Mouse (Mus musculus) spleen, adult 10 weeks (tissue): Measurements from ENCODE around the gene Fbxw14. TPM values are rescaled to one million over a fixed set of nuclear protein-coding genes. Genes with fewer than 3 reads are reported as not detected.

ENCODE experiments used
- polyA plus RNA-seq: library from polyadenylated mRNA; stranded (reverse); fragments of 350-450 nt; fragmentation: Illumina TruSeq; extraction: RNeasy Lipid Tissue Mini Kit (QIAGEN cat#74804); gene quantifications from one replicate; pipeline ENCODE4 v1.2.3, GENCODE M21; 2015; ENCODE audit warnings: low replicate concordance; ENCODE audit not compliant: insufficient read depth

The Fbxw14 gene
- not detected for polyA plus RNA-seq

GRCm38 (mm10) chr9:109287576-109287975 is at the start of gene Fbxw14:
Gene Fbxw14 (minus strand): TSS chr9:109287676.

GRCm38 (mm10) chr9:109234654-109235053 is 52.8 kb downstream of the Fbxw14 start, which contains the start of gene Fbxw20:
Gene Fbxw20 (minus strand): TSS chr9:109234754.

Other genes starting within 250 kb of the Fbxw14 start
- gene Shisa5, start 249.1 kb downstream of the Fbxw14 start, polyA plus RNA-seq: 1,299 TPM
- gene Trex1, start 227.9 kb downstream of the Fbxw14 start, polyA plus RNA-seq: 5.6 TPM
- 11.2 TPM for gene Atrip, start 213.6 kb downstream of the Fbxw14 start, polyA plus RNA-seq
- gene Ccdc51, start 205.2 kb downstream of the Fbxw14 start, polyA plus RNA-seq: 5.3 TPM
- 476 TPM for gene Tma7, start 205.1 kb downstream of the Fbxw14 start, polyA plus RNA-seq
- 5.2 TPM for gene Plxnb1, start 192.3 kb downstream of the Fbxw14 start, polyA plus RNA-seq
- gene Fbxw21, start 125.6 kb downstream of the Fbxw14 start, polyA plus RNA-seq: not detected
- 1.9 TPM for gene Fbxw13, start 91.7 kb downstream of the Fbxw14 start, polyA plus RNA-seq
- not detected for gene Fbxw20, start 52.9 kb downstream of the Fbxw14 start, polyA plus RNA-seq
- gene Fbxw28, start 52.0 kb upstream of the Fbxw14 start, polyA plus RNA-seq: not detected
- gene Fbxw22, start 116.6 kb upstream of the Fbxw14 start, polyA plus RNA-seq: not detected
- gene Fbxw16, start 161.5 kb upstream of the Fbxw14 start, polyA plus RNA-seq: not detected
- not detected for gene Fbxw19, start 208.2 kb upstream of the Fbxw14 start, polyA plus RNA-seq